Mouse (Mus musculus) retina, embryonic 14.5 days (tissue): ENCODE measurements around the gene Wdtc1.

Experiments used
- DNase-seq: peaks from one replicate; pipeline ENCODE4 v3.0.0-alpha.2; 2015; ENCODE audit warnings: low spot score

The Wdtc1 gene

GRCm38 (mm10) chr4:133252089-133252488 is 101.2 kb downstream of the Wdtc1 start:
- peak; percentile 17 for DNase-seq

- peak; percentile 13 for DNase-seq
Observed at GRCm38 (mm10) chr4:133251214-133251613, 102.1 kb downstream of the Wdtc1 start.

GRCm38 (mm10) chr4:133250609-133251008 is 102.7 kb downstream of the Wdtc1 start:
- DNase-seq, result peak; percentile 86

GRCm38 (mm10) chr4:133247806-133248449 is 105.4 kb downstream of the Wdtc1 start:
- no peak for DNase-seq

GRCm38 (mm10) chr4:133247072-133247471 is 106.2 kb downstream of the Wdtc1 start:
- DNase-seq, result no peak

GRCm38 (mm10) chr4:133244289-133244688 is 109.0 kb downstream of the Wdtc1 start:
- DNase-seq, result no peak

GRCm38 (mm10) chr4:133243538-133243937 is 109.7 kb downstream of the Wdtc1 start:
- no peak for DNase-seq

- no peak for DNase-seq
Observed at GRCm38 (mm10) chr4:133242710-133243109, 110.6 kb downstream of the Wdtc1 start.
